Mouse (Mus musculus) adrenal gland, adult 10 weeks (tissue): Measurements from ENCODE around the gene Glipr2. TPM values are rescaled to one million over a fixed set of nuclear protein-coding genes. Genes with fewer than 3 reads are reported as not detected.

ENCODE experiments used
- polyA plus RNA-seq: library from polyadenylated mRNA; stranded (reverse); fragments of 350-450 nt; fragmentation: Illumina TruSeq; extraction: RNeasy Lipid Tissue Mini Kit (QIAGEN cat#74804); gene quantifications from one replicate; pipeline ENCODE4 v1.2.3, GENCODE M21; 2014; ENCODE audit warnings: low read depth, low replicate concordance

Gene Glipr2
- polyA plus RNA-seq = 10.8 TPM

GRCm38 (mm10) chr4:43957292-43957845 is at the start of gene Glipr2:
Glipr2 (plus strand) TSS chr4:43957401.

GRCm38 (mm10) chr4:43983181-43983580 is 26.0 kb downstream of the Glipr2 start, which contains the start of gene Ccin:
Ccin (plus strand) TSS chr4:43983483.

GRCm38 (mm10) chr4:44004126-44004525 is 46.9 kb downstream of the Glipr2 start, which contains the start of gene Clta:
Clta (plus strand) TSS chr4:44004452.

Other genes with a start within 250 kb of the Glipr2 start
- gene Olfr71, start 247.1 kb upstream of the Glipr2 start, polyA plus RNA-seq = not detected
- gene Hrct1, start 230.2 kb upstream of the Glipr2 start, polyA plus RNA-seq = not detected
- 0.87 TPM for gene Spaar, start 227.4 kb upstream of the Glipr2 start, polyA plus RNA-seq
- gene Olfr159, start 186.4 kb upstream of the Glipr2 start, polyA plus RNA-seq = not detected
- gene Olfr156, start 133.5 kb upstream of the Glipr2 start, polyA plus RNA-seq = not detected
- gene Olfr157, start 117.2 kb upstream of the Glipr2 start, polyA plus RNA-seq = not detected
- gene Olfr155, start 105.8 kb upstream of the Glipr2 start, polyA plus RNA-seq = not detected
- 22.4 TPM for gene Reck, start 81.9 kb upstream of the Glipr2 start, polyA plus RNA-seq
- not detected for gene Ccin, start 26.1 kb downstream of the Glipr2 start, polyA plus RNA-seq
- 75.8 TPM for gene Clta, start 47.1 kb downstream of the Glipr2 start, polyA plus RNA-seq
- 10.6 TPM for gene Gne, start 126.8 kb downstream of the Glipr2 start, polyA plus RNA-seq